Mouse (Mus musculus) liver, embryonic 14.5 days (tissue): ENCODE results near the gene Zkscan6. TPM values are rescaled to one million over a fixed set of nuclear protein-coding genes. Genes with fewer than 3 reads are reported as not detected.

Experiments used
- ATAC-seq: fragments of 200-750 bp; cut with Nextera tagmentation; 2 replicates; pipeline ENCODE4 v1.8.0; 2017; ENCODE audit warnings: moderate number of reproducible peaks, mild to moderate bottlenecking, moderate library complexity; ENCODE audit not compliant: insufficient read depth
- DNase-seq, 3 experiments: peaks; one replicate each; pipeline ENCODE4 v3.0.0-alpha.2; 2012 to 2013; ENCODE audit warnings: low read depth in 3 of 3, low spot score in 3 of 3
- H3K27ac ChIP-seq: fragments of 300-500 bp; sonication (generic); 2 replicates; pipeline ENCODE4 v1.5.1; 2014; ENCODE audit warnings: moderate library complexity, mild to moderate bottlenecking, control low read depth, inconsistent platforms
- H3K27me3 ChIP-seq: fragments of 300-500 bp; sonication (generic); 2 replicates; pipeline ENCODE4 v1.6.1; 2014; ENCODE audit warnings: mild to moderate bottlenecking, low read length, moderate library complexity; ENCODE audit not compliant: control insufficient read depth, insufficient read depth
- H3K36me3 ChIP-seq: fragments of 300-500 bp; sonication (generic); replicated peaks from 2 replicates; pipeline ENCODE4 v1.6.1; 2014; ENCODE audit warnings: low read depth; ENCODE audit not compliant: control insufficient read depth, insufficient read depth
- H3K4me1 ChIP-seq, 2 experiments: fragments of 200-500 bp in 1 of 2; fragments of 300-500 bp in 1 of 2; sonication (generic) in 1 of 2; replicated peaks; 2 replicates each; pipeline ENCODE4 v1.6.1; 2012 to 2014; ENCODE audit warnings: antibody characterized with exemption in 1 of 2, inconsistent platforms in 1 of 2, low read length in 1 of 2; ENCODE audit not compliant: control insufficient read depth in 2 of 2, insufficient read depth in 2 of 2
- H3K4me2 ChIP-seq: fragments of 300-500 bp; sonication (generic); 2 replicates; pipeline ENCODE4 v1.6.1; 2014; ENCODE audit warnings: low read depth, mild to moderate bottlenecking, control low read depth, moderate library complexity
- H3K4me3 ChIP-seq, 2 experiments: fragments of 200-500 bp in 1 of 2; fragments of 300-500 bp in 1 of 2; sonication (generic) in 1 of 2; 2 replicates each; pipeline ENCODE4 v1.5.1; 2012 to 2014; ENCODE audit warnings: low read depth in 2 of 2, low read length in 2 of 2, mild to moderate bottlenecking in 2 of 2, control low read depth in 1 of 2, inconsistent platforms in 1 of 2, moderate library complexity in 1 of 2; ENCODE audit not compliant: insufficient read depth in 1 of 2
- H3K9ac ChIP-seq: fragments of 300-500 bp; sonication (generic); replicated peaks from 2 replicates; pipeline ENCODE4 v1.6.1; 2014; ENCODE audit warnings: mild to moderate bottlenecking, control low read depth, moderate library complexity
- H3K9me3 ChIP-seq: fragments of 300-500 bp; sonication (generic); 2 replicates; pipeline ENCODE4 v1.6.1; 2016; ENCODE audit warnings: low read length, mixed read lengths; ENCODE audit not compliant: control insufficient read depth
- CTCF ChIP-seq: IDR thresholded peaks from 2 replicates; pipeline ENCODE4 v1.5.1; 2016; ENCODE audit warnings: antibody characterized with exemption, low read depth, control low read depth
- EP300 ChIP-seq: IDR thresholded peaks from 2 replicates; pipeline ENCODE4 v1.6.1; 2016; ENCODE audit warnings: antibody characterized with exemption, low read depth
- WGBS: fragments of 180-500 bp; shearing (Covaris S2); extraction: QIAGEN DNeasy Blood & Tissue Kit; methylation state at CpG from one replicate; pipeline ENCODE4 v1.1.7; 2014; ENCODE audit not compliant: insufficient replicate concordance; 5-methylcytosine and 5-hydroxymethylcytosine counted together
- polyA plus RNA-seq, 2 experiments: library from polyadenylated mRNA; depleted of rRNA in 1 of 2; stranded (reverse) in 1 of 2; unstranded in 1 of 2; fragments of >200 nt; fragmentation: Nextera tagmentation in 1 of 2; extraction: Ambion mirVana in 1 of 2; gene quantifications; 2 replicates each; pipeline versions ENCODE4 v1.2.1 to v1.2.3; 2012 to 2014

Gene Zkscan6
- polyA plus RNA-seq, 2 experiments = 2.5 to 4.9 TPM

DNA sequence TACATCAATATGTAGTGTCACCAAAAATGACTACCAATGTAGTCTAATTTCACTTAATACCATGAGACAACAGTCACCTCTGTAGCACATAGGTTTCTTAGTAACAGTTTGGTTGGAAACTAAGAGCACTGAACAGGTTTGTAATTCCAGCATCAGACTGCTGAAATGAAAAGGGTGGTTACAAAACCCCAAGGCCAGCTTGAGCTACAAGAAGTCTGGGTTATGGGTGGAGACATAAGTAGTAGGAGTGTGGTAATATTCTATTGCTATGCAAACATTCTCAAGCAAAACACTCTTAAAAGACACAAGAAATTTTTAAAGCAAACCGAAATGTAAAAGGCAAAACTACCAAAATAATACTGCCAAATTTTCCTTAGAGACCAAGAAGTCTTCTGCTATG is 35.4 kb upstream of the Zkscan6 start:
- H3K4me2 ChIP-seq = no peak overlapping the region
- no peak overlapping the region for H3K27ac ChIP-seq
- no peaks in the 10 kb centered on the region for H3K27me3 ChIP-seq
- TF ChIP-seq EP300 (no peak), CTCF (no peak)
- no peak overlapping the region for H3K4me3 ChIP-seq
- H3K9ac ChIP-seq = no peak overlapping the region
- DNase-seq (no peak), ATAC-seq (no peak)
- H3K4me1 ChIP-seq = peaks cover 38 to 42% of the 10 kb centered on the region in 2 experiments
- H3K9me3 ChIP-seq = no peaks in the 10 kb centered on the region
- WGBS = 53% methylated on average over 1 of the region's 1 CpGs
- H3K36me3 ChIP-seq = no peaks in the 10 kb centered on the region; the same call in 1 of the 2 replicates

DNA sequence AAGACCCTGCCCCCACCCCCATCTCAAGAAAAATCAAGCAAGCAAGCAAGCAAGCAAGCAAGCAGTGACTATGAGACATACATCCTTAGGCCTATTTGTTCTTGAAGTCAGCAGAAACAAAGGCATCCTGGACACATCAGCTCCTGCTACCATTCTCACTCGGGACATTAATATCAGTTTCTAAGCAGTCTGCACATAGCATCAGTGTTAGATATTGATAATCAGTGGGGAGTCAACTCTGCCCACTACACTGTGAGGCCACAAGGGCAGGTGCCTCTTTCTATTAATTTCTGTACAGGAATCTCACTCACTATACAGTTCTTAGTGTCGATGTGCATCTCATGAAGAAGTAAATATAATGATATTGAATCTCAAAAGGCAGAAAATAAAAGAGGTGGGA is 33.4 kb upstream of the Zkscan6 start:
- WGBS = 18% methylated on average over 2 of the region's 2 CpGs
- peak; percentile 89 for ATAC-seq
- peak overlapping the region; percentile 75 for H3K27ac ChIP-seq
- no peaks in the 10 kb centered on the region; the same call in 1 of the 2 replicates for H3K36me3 ChIP-seq
- no peaks in the 10 kb centered on the region for H3K9me3 ChIP-seq
- TF ChIP-seq CTCF (no peak), EP300 (peak; percentile 75)
- H3K27me3 ChIP-seq = no peaks in the 10 kb centered on the region
- DNase-seq = peak; percentile 38 to 59 (median 57)
- peaks cover 43 to 49% of the 10 kb centered on the region in 2 experiments for H3K4me1 ChIP-seq
- peak overlapping the region; percentile 67 for H3K4me2 ChIP-seq
- H3K4me3 ChIP-seq = peak overlapping the region; percentile 8 to 18; a peak in 2 of 4 replicates
- peak overlapping the region; percentile 40 for H3K9ac ChIP-seq

DNA sequence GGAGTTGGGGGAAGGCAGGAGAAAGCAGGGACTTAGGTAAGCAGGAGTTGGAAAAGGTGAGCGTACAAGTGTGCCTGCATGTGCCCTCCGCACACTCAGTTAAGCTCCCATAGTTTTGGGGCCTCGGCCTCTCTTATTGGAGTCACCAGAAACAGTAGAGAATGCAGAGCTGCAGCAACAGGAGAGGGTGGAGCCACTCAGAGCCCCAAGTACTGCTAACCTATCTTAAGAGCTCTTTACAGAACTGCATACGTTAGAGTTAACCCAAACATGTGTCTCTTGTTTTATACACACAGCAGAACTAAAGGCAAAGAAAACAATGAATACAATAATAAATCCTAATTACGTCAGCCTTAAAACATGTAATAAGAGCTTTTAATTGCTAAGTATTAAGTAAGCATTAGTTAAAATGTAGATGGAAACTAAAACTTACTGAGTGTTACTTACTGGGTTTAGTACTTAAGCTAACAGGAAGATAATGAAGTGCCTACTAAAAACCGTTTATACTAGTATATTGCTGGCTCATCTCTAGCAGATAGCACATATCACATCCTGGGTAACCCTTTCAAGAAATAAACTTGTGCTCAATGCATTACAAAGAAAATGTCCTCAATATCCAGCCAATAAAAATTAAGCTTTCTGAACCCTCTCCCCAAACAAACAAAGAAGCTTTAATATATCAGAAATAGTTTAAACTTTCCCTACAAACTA is 32.9 kb upstream of the Zkscan6 start:
- TF ChIP-seq EP300 (peak; percentile 21; the same call in 1 of the 2 replicates), CTCF (no peak)
- no peaks in the 10 kb centered on the region; the same call in 1 of the 2 replicates for H3K36me3 ChIP-seq
- WGBS = 28% methylated on average over 6 of the region's 6 CpGs
- peak overlapping the region; percentile 40 for H3K9ac ChIP-seq
- H3K4me1 ChIP-seq = peaks cover 42 to 44% of the 10 kb centered on the region in 2 experiments
- peak overlapping the region; percentile 67 for H3K4me2 ChIP-seq
- peak overlapping the region; percentile 18 to 33; a peak in 2 of 4 replicates for H3K4me3 ChIP-seq
- H3K9me3 ChIP-seq = no peaks in the 10 kb centered on the region
- no peaks in the 10 kb centered on the region for H3K27me3 ChIP-seq
- peak; percentile 87 for ATAC-seq
- DNase-seq = no peak
- peak overlapping the region; percentile 75 for H3K27ac ChIP-seq

DNA sequence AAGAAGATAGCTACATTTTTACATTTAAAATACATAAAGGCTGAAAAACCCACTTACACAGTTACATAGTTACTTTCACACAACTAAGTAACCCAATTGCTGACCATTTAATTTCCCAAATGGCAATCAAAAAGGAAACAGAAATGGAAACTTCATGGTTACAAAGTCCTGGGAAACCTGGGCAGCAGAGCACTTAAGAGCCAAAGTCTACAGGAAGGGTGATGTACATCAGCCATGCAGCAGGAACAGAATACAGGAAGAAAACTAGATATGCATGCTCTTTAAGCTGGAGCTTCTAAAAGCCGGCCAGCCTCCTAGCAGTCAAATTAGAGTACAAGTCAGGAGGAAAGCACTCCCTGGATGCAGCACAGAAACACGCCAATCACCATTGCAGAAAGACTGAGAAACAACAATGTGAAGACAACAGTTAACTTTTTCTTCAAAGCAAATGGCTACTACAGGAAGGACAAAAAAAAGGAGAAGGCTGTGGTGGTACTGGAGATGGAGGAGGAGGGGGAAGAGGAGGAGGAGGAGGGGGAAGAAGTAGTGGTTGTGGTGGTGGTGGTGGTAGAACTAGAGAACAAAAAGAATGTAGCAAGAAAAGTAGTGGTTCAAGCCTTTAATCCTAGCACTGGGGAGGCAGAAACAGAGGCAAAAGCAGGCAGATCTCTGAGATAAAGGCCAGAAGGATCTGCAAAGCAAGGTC is 29.9 kb upstream of the Zkscan6 start:
- TF ChIP-seq EP300 = no peak
- no peak for TF ChIP-seq CTCF
- no peaks in the 10 kb centered on the region for H3K9me3 ChIP-seq
- H3K4me1 ChIP-seq = peaks cover 27 to 31% of the 10 kb centered on the region in 2 experiments
- no peak overlapping the region for H3K9ac ChIP-seq
- H3K4me3 ChIP-seq = no peak overlapping the region
- 33% methylated on average over 2 of the region's 2 CpGs for WGBS
- H3K36me3 ChIP-seq = peaks cover 10% of the 10 kb centered on the region
- 0 out of 2 replicates have a peak overlapping the region, but pooled peaks have one; percentile 14 for H3K27ac ChIP-seq
- H3K4me2 ChIP-seq = 0 out of 2 replicates have a peak overlapping the region, but pooled peaks have one; percentile 6
- DNase-seq (no peak), ATAC-seq (no peak)
- H3K27me3 ChIP-seq = no peaks in the 10 kb centered on the region

DNA sequence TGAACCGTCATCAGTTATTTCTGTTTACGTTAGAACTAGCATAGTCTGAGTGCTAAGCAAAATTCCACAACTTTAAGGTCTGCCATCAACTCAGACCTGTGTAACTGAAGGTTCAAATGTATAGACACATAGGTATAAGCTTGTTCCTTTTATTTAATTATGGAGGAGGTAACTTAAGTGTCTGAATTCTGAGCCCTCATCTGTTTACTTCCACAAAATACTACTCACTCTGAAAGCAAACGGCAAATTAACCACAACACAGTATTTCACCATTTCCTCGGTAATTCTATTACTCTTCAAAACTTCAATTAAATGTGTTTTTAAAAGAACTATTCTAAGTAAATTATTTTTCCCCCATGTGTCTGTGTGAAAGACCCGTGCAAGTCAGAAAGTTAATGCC is 29.2 kb upstream of the Zkscan6 start:
- Histone ChIP-seq H3K27me3 (no peaks in the 10 kb centered on the region), H3K9ac (no peak overlapping the region), H3K4me3 (no peak overlapping the region), H3K4me2 (no peak overlapping the region), H3K36me3 (peaks cover 10% of the 10 kb centered on the region), H3K4me1 (peaks cover 27 to 30% of the 10 kb centered on the region in 2 experiments), H3K9me3 (no peaks in the 10 kb centered on the region), H3K27ac (no peak overlapping the region)
- WGBS = 36% methylated on average over 5 of the region's 5 CpGs
- TF ChIP-seq EP300 = no peak
- TF ChIP-seq CTCF = no peak
- ATAC-seq = no peak
- no peak for DNase-seq
